Mouse (Mus musculus): ENCODE results near the gene 6330409D20Rik.

DNA sequence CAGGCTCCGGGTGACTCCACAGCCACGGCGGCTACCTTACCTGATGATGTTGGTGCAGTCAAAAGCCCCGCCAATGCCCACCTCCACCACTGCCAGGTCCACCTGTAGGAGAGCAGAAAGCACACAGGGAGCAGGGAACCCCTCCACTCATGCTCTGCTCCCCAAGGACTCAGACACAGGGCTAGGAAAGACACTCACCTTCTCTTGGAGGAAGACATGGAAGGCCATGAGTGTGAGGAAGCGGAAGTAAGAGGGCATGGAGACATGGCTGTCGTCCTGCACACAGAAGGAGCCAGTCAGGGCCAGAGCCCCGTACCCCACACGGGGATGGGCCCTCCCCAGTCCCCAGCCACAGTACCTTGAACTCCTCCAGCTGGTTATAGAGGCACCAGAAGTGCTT, 53.3 kb downstream of the 6330409D20Rik start:
- TF ChIP-seq CTCF (conservative IDR thresholded peaks at IDR 0.05; ENCODE audit: low read length) (no peak), POU5F1 (IDR thresholded peaks at IDR 0.05; ENCODE audit: borderline replicate concordance, low read length) (no peak)

All from E14TG2a.4 (cell line).